Mouse (Mus musculus) thymus, adult 2 months (tissue): Measurements from ENCODE around the gene Nptx2. TPM values are rescaled to one million over a fixed set of nuclear protein-coding genes. Genes with fewer than 3 reads are reported as not detected.

Source experiments
- DNase-seq: peaks from one replicate; pipeline ENCODE4 v3.0.0; 2021
- H3K27ac ChIP-seq: fragments of 200-500 bp; 2 replicates; pipeline ENCODE4 v1.5.1; 2012; ENCODE audit warnings: low read length, control low read depth; ENCODE audit not compliant: control insufficient read depth, insufficient read depth
- H3K27me3 ChIP-seq: fragments of 200-500 bp; 2 replicates; pipeline ENCODE4 v1.6.1; 2012; ENCODE audit warnings: mild to moderate bottlenecking, low read length, moderate library complexity, mixed read lengths; ENCODE audit not compliant: control insufficient read depth, insufficient read depth
- H3K36me3 ChIP-seq: fragments of 200-500 bp; 2 replicates; pipeline ENCODE4 v1.6.1; 2012; ENCODE audit warnings: mild to moderate bottlenecking, low read length, moderate library complexity; ENCODE audit not compliant: control insufficient read depth, insufficient read depth
- H3K4me1 ChIP-seq: fragments of 200-500 bp; replicated peaks from 2 replicates; pipeline ENCODE4 v1.6.1; 2012; ENCODE audit warnings: low read length; ENCODE audit not compliant: control insufficient read depth, insufficient read depth
- H3K4me3 ChIP-seq: fragments of 200-500 bp; 2 replicates; pipeline ENCODE4 v1.5.1; 2012; ENCODE audit warnings: mild to moderate bottlenecking, low read length, control low read depth, moderate library complexity; ENCODE audit not compliant: control insufficient read depth, insufficient read depth
- CTCF ChIP-seq: fragments of 200-500 bp; IDR thresholded peaks from 2 replicates; pipeline ENCODE4 v1.5.1; 2012; ENCODE audit warnings: mild to moderate bottlenecking, control low read depth, low read length, moderate library complexity, borderline replicate concordance; ENCODE audit not compliant: control insufficient read depth, poor library complexity, insufficient read depth; ENCODE audit errors: extremely low read depth
- POLR2A ChIP-seq: fragments of 200-500 bp; IDR thresholded peaks from 2 replicates; pipeline ENCODE4 v1.6.1; 2012; ENCODE audit warnings: mild to moderate bottlenecking, low read length, control low read depth, moderate library complexity; ENCODE audit not compliant: control insufficient read depth, poor library complexity, insufficient read depth; ENCODE audit errors: extremely low read depth
- WGBS: fragments of 180-500 bp; shearing (Covaris S2); methylation state at CpG from one replicate; pipeline ENCODE4 v1.1.7; 2018; 5-methylcytosine and 5-hydroxymethylcytosine counted together
- polyA plus RNA-seq: library from polyadenylated mRNA; depleted of rRNA; stranded (reverse); fragments of >200 nt; gene quantifications from 2 replicates; pipeline ENCODE4 v1.2.3, GENCODE M21; 2012; rRNA removed

Gene Nptx2
- polyA plus RNA-seq, 1 experiment, result 5.0 TPM

DNA sequence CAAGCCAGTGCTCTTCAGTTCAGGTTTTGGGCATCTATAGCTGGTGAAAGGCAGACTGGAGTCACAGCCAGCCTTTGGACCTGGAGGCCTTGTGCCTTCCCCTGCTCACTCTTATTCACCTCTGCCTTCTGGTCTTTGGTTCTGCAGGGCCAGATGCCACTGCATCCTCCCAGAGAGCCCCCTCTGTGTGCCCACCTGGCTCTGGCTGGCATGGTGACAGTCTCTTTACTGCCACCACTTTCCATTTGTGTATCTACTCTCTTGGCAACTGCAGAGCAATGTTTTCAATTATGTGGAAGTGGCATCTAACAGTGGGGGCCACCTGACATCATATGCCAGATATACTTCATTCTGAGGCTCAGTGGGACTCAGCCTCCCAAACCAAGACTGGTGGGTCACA lies 12.8 kb downstream of the Nptx2 start:
- no peak overlapping the region for H3K4me3 ChIP-seq
- H3K27ac ChIP-seq, result no peak overlapping the region
- no peak for DNase-seq
- H3K36me3 ChIP-seq, result no peaks in the 10 kb centered on the region
- H3K27me3 ChIP-seq, result no peaks in the 10 kb centered on the region
- no peaks in the 10 kb centered on the region for H3K4me1 ChIP-seq
- TF ChIP-seq POLR2A (no peak), CTCF (no peak)

- WGBS, result 89% methylated on average over 4 of the region's 4 CpGs
- no peak overlapping the region for H3K4me3 ChIP-seq
- H3K27me3 ChIP-seq, result no peaks in the 10 kb centered on the region
- no peak overlapping the region for H3K27ac ChIP-seq
- no peaks in the 10 kb centered on the region for H3K4me1 ChIP-seq
- no peak for DNase-seq
- H3K36me3 ChIP-seq, result no peaks in the 10 kb centered on the region
- TF ChIP-seq POLR2A (no peak), CTCF (no peak)
Observed at GRCm38 (mm10) chr5:144565739-144566138, 20.0 kb downstream of the Nptx2 start.

GRCm38 (mm10) chr5:144585100-144585499 lies 39.4 kb downstream of the Nptx2 start:
- H3K4me3 ChIP-seq, result no peak overlapping the region
- WGBS, result 95% methylated on average over 5 of the region's 5 CpGs
- no peak for DNase-seq
- no peaks in the 10 kb centered on the region for H3K36me3 ChIP-seq
- no peaks in the 10 kb centered on the region for H3K4me1 ChIP-seq
- no peak for TF ChIP-seq CTCF
- H3K27ac ChIP-seq, result no peak overlapping the region
- no peaks in the 10 kb centered on the region for H3K27me3 ChIP-seq

GRCm38 (mm10) chr5:144591248-144591880 lies 45.7 kb downstream of the Nptx2 start:
- H3K4me1 ChIP-seq, result no peaks in the 10 kb centered on the region
- H3K36me3 ChIP-seq, result no peaks in the 10 kb centered on the region
- no peak overlapping the region for H3K4me3 ChIP-seq
- no peak for DNase-seq
- no peak for TF ChIP-seq POLR2A
- TF ChIP-seq CTCF, result no peak
- H3K27ac ChIP-seq, result no peak overlapping the region
- no peaks in the 10 kb centered on the region for H3K27me3 ChIP-seq
- 56% methylated on average over 12 of the region's 12 CpGs for WGBS

DNA sequence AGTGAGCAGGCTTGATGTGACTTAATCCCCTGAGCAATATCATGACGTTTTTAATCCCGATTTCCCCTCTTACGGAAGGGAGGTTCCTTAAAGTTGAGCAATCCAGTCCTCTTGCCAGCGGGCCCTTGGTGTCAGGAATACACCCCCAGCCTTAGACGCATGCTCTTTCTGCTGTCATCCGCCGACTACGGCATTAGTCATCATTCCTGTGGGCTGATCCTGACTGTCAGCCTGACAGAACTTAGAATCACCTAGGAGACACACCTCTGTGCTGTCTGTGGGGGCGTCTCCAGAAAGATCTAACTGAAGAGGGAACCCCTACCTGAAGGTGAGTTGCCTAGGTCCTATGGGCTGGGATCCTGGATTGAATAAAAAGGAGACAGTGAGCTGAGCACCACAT lies 49.1 kb downstream of the Nptx2 start:
- Histone ChIP-seq H3K27me3 (no peaks in the 10 kb centered on the region), H3K27ac (no peak overlapping the region), H3K4me1 (no peaks in the 10 kb centered on the region), H3K36me3 (no peaks in the 10 kb centered on the region), H3K4me3 (no peak overlapping the region)
- no peak for DNase-seq
- WGBS, result 96% methylated on average over 9 of the region's 9 CpGs
- TF ChIP-seq CTCF (no peak), POLR2A (no peak)

Other genes with a start within 250 kb of the Nptx2 start
- gene Baiap2l1, start 187.8 kb upstream of the Nptx2 start, polyA plus RNA-seq, result 1.8 and 2.2 TPM in 2 replicates
- 0.17 and 0.18 TPM in 2 replicates for gene Tmem130, start 215.9 kb downstream of the Nptx2 start, polyA plus RNA-seq
- gene Trrap, start 221.8 kb downstream of the Nptx2 start, polyA plus RNA-seq, result 204 and 207 TPM in 2 replicates